Mouse (Mus musculus): ENCODE measurements around the gene Gpr150. TPM values are rescaled to one million over a fixed set of nuclear protein-coding genes. Genes with fewer than 3 reads are reported as not detected.
A peak's percentile ranks its signal among the peaks of the same experiment; 100 is the strongest.

Gpr150 gene
- polyA plus RNA-seq, 1 experiment: 0.12 TPM

- Histone ChIP-seq H3K4me1 (peaks cover 20% of the 10 kb centered on the region), H3K9me3 (no peaks in the 10 kb centered on the region), H3K36me3 (replicated peaks; ENCODE audit: low read length) (peaks cover 4% of the 10 kb centered on the region), H3K4me3 (replicated peaks) (no peak overlapping the region), H3K27me3 (replicated peaks) (peaks cover 31% of the 10 kb centered on the region)
- TF ChIP-seq FLI1 (IDR thresholded peaks at IDR 0.05; ENCODE audit: low read length) (no peak), GATA1 (IDR thresholded peaks at IDR 0.05; ENCODE audit: borderline replicate concordance, low read length) (no peak)
Observed at GRCm38 (mm10) chr13:76057267-76058069, 672 bp upstream of the Gpr150 start.

- TF ChIP-seq GATA1 (IDR thresholded peaks at IDR 0.05; ENCODE audit: borderline replicate concordance, low read length): no peak
- TF ChIP-seq FLI1 (IDR thresholded peaks at IDR 0.05; ENCODE audit: low read length): no peak
- Histone ChIP-seq H3K4me1 (peaks cover 17% of the 10 kb centered on the region), H3K9me3 (no peaks in the 10 kb centered on the region), H3K4me3 (replicated peaks) (peak overlapping the region; percentile 92), H3K36me3 (replicated peaks; ENCODE audit: low read length) (no peaks in the 10 kb centered on the region), H3K27me3 (replicated peaks) (peaks cover 31% of the 10 kb centered on the region)
Observed at GRCm38 (mm10) chr13:76056261-76056724, 503 bp downstream of the Gpr150 start.

GRCm38 (mm10) chr13:76055391-76056232 is 1.2 kb downstream of the Gpr150 start:
- TF ChIP-seq GATA1 (IDR thresholded peaks at IDR 0.05; ENCODE audit: borderline replicate concordance, low read length) (no peak), FLI1 (IDR thresholded peaks at IDR 0.05; ENCODE audit: low read length) (no peak)

GRCm38 (mm10) chr13:76044971-76045370 is 11.8 kb downstream of the Gpr150 start:
- Histone ChIP-seq H3K4me1 (peaks cover 32% of the 10 kb centered on the region), H3K9me3 (no peaks in the 10 kb centered on the region), H3K36me3 (replicated peaks; ENCODE audit: low read length) (no peaks in the 10 kb centered on the region), H3K4me3 (replicated peaks) (no peak overlapping the region), H3K27me3 (replicated peaks) (no peaks in the 10 kb centered on the region)
- TF ChIP-seq GATA1 (IDR thresholded peaks at IDR 0.05; ENCODE audit: borderline replicate concordance, low read length) (no peak), FLI1 (IDR thresholded peaks at IDR 0.05; ENCODE audit: low read length) (no peak)

More at GRCm38 (mm10) chr13:76055391-76056232, 1.2 kb downstream of the Gpr150 start:
- Histone ChIP-seq H3K4me1 (peaks cover 17% of the 10 kb centered on the region), H3K36me3 (replicated peaks; ENCODE audit: low read length) (no peaks in the 10 kb centered on the region), H3K27me3 (replicated peaks) (peaks cover 31% of the 10 kb centered on the region), H3K9me3 (no peaks in the 10 kb centered on the region), H3K4me3 (replicated peaks) (peak overlapping the region; percentile 92)

GRCm38 (mm10) chr13:76042455-76042854 is 14.3 kb downstream of the Gpr150 start:
- no peaks in the 10 kb centered on the region for H3K9me3 ChIP-seq
- H3K36me3 ChIP-seq (replicated peaks; ENCODE audit: low read length): no peaks in the 10 kb centered on the region
- H3K27me3 ChIP-seq (replicated peaks): no peaks in the 10 kb centered on the region
- TF ChIP-seq FLI1 (IDR thresholded peaks at IDR 0.05; ENCODE audit: low read length): no peak
- TF ChIP-seq GATA1 (IDR thresholded peaks at IDR 0.05; ENCODE audit: borderline replicate concordance, low read length): no peak
- peaks cover 22% of the 10 kb centered on the region for H3K4me1 ChIP-seq
- H3K4me3 ChIP-seq (replicated peaks): no peak overlapping the region

- no peak for TF ChIP-seq GATA1 (IDR thresholded peaks at IDR 0.05; ENCODE audit: borderline replicate concordance, low read length)
- no peak for TF ChIP-seq FLI1 (IDR thresholded peaks at IDR 0.05; ENCODE audit: low read length)
Observed at GRCm38 (mm10) chr13:76024588-76024987, 32.2 kb downstream of the Gpr150 start.

GRCm38 (mm10) chr13:76021782-76022181 is 35.0 kb downstream of the Gpr150 start:
- Histone ChIP-seq H3K4me1 (peaks cover 21% of the 10 kb centered on the region), H3K4me3 (replicated peaks) (no peak overlapping the region), H3K36me3 (replicated peaks; ENCODE audit: low read length) (no peaks in the 10 kb centered on the region), H3K27me3 (replicated peaks) (no peaks in the 10 kb centered on the region), H3K9me3 (no peaks in the 10 kb centered on the region)
- TF ChIP-seq FLI1 (IDR thresholded peaks at IDR 0.05; ENCODE audit: low read length) (no peak), GATA1 (IDR thresholded peaks at IDR 0.05; ENCODE audit: borderline replicate concordance, low read length) (no peak)

More at GRCm38 (mm10) chr13:76024588-76024987, 32.2 kb downstream of the Gpr150 start:
- Histone ChIP-seq H3K4me3 (replicated peaks) (no peak overlapping the region), H3K27me3 (replicated peaks) (peaks cover 2% of the 10 kb centered on the region), H3K36me3 (replicated peaks; ENCODE audit: low read length) (no peaks in the 10 kb centered on the region), H3K4me1 (peaks cover 17% of the 10 kb centered on the region), H3K9me3 (no peaks in the 10 kb centered on the region)

- peak overlapping the region; percentile 95 for H3K4me3 ChIP-seq (replicated peaks)
- H3K27me3 ChIP-seq (replicated peaks): no peaks in the 10 kb centered on the region
- H3K4me1 ChIP-seq: peaks cover 15% of the 10 kb centered on the region
- H3K9me3 ChIP-seq: no peaks in the 10 kb centered on the region
- peaks cover 2% of the 10 kb centered on the region for H3K36me3 ChIP-seq (replicated peaks; ENCODE audit: low read length)
- TF ChIP-seq FLI1 (IDR thresholded peaks at IDR 0.05; ENCODE audit: low read length) (no peak), GATA1 (IDR thresholded peaks at IDR 0.05; ENCODE audit: borderline replicate concordance, low read length) (no peak)
Observed at GRCm38 (mm10) chr13:76018844-76019400, 37.9 kb downstream of the Gpr150 start.

GRCm38 (mm10) chr13:76017974-76018843 is 38.6 kb downstream of the Gpr150 start, which contains the start of gene Rfesd:
Gene Rfesd (minus strand): TSS chr13:76018719.
- Histone ChIP-seq H3K4me1 (peaks cover 20% of the 10 kb centered on the region), H3K4me3 (replicated peaks) (peak within 1 kb of the TSS; percentile 95), H3K36me3 (replicated peaks; ENCODE audit: low read length) (peaks cover 9% of the 10 kb centered on the region), H3K27me3 (replicated peaks) (no peaks in the 10 kb centered on the region), H3K9me3 (no peaks in the 10 kb centered on the region)
- TF ChIP-seq FLI1 (IDR thresholded peaks at IDR 0.05; ENCODE audit: low read length) (peak; percentile 84; the same call in 1 of the 2 replicates), GATA1 (IDR thresholded peaks at IDR 0.05; ENCODE audit: borderline replicate concordance, low read length) (no peak)

All from megakaryocyte, embryonic 14.5 days (primary cell).